Mouse (Mus musculus) embryo, embryonic 9.5 days (tissue): ENCODE data around the gene Tbxas1.

Experiments used
- DNase-seq: peaks from one replicate; pipeline ENCODE4 v3.0.0-alpha.2; 2017; ENCODE audit errors: extremely low spot score

Gene Tbxas1

DNA sequence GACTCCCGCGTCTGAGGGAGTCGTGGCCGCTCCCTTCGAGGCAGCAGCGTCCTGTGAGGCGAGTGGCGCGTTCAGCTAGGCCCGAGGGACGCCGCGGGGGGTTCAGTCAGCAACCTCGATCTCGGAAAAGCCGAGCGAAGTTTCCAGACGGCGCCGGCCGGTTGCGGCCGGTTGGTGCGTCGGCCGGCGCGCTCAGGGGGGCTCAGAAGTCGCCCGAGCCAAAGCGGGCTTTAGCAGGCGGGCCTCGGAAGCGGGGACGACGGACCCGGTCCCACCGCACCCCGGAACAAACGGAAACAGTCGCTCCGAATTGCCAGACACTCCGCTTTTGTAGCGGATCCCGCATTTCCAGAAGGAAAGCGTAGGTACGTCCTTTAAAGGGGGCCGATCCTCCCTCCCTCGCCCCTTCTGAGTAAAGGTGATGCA lies 243.3 kb downstream of the Tbxas1 start:
- no peak for DNase-seq

DNA sequence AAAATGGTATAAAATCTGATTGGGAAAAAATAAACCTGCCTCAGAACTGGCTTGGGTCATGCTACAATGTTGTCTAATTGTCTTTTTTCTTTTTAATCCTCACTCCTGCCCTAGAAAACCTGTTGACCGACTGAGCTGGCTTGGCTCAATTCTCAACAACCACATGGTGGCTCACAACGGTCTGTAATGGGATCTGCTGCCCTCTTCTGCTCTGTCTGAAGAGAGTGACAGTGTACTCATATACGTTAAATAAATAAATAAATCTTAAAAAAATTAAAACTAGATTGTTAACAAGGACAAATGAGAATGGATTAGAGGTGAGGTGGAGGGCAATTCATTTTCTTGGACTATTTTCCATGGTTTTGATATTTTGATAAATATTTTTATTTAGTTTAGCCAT lies 245.5 kb downstream of the Tbxas1 start:
- no peak for DNase-seq

DNA sequence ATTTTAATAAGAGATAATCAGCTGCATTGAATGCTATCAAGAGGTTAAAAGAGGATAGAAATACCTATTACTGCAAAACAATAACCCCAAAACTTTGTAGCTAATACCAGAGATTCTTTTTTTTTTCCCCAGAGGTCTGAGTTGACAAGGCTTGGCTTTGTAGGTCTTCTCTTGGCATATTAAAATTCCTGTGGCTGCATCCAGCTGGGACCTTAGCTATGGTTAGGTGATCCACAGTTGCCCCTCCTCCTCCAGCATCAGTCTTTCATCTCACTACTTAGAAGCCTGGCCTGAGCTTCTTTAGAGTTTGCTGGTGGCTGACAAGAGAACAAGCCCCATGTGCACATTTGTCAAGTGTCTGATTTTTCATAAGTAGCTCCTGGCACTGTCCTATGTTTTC lies 249.5 kb downstream of the Tbxas1 start:
- no peak for DNase-seq

DNA sequence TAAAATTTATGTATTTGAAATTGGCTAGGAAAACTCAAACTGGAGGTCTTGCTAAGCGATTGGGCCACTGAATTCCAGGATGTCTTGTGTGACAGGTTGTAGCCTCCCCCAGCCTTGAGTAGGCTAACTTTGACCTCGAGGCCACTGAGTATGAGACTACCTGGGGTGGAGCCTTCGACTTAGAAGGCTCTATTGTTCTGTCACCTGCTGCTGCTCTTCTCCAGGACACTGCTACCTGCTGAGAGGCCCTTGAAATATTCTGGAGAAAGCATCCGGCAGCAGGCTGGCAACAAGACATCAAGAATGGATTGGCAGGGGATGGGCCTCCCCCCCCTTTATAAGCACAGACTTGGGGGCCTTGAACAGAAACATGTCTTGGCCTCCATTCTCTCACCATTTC lies 256.3 kb downstream of the Tbxas1 start:
- DNase-seq, result no peak

DNA sequence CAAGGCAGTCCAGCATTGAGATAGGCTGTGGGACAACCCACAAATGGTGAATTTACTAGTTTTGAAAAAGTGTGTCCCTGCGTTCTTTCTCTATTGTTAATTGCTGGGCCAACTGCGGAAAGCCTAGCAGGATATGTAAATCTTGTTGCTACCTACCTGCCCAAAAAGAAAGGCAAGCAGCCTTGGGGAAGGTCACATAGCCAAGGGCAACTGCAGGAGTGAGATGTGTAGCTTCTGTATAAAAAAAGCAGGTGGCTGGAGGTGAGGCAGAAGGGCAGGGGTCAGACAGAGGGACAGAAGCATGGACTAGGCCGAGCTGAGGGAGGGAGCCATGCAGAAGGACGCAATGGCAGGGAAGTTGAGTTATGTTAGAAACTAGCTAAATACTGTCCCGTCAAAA lies 257.4 kb downstream of the Tbxas1 start:
- no peak for DNase-seq
